Mouse (Mus musculus) ZHBTc4 (cell line): ENCODE measurements around the gene Zfp770.

Experiments used
- DNase-seq: peaks from one replicate; pipeline ENCODE4 v3.0.0-alpha.2; 2011; ENCODE audit warnings: low read depth, low spot score

The Zfp770 gene

GRCm38 (mm10) chr2:114144915-114145314 is 56.4 kb downstream of the Zfp770 start:
- no peak for DNase-seq

GRCm38 (mm10) chr2:114143842-114144241 is 57.4 kb downstream of the Zfp770 start:
- DNase-seq = no peak
